Mouse (Mus musculus) liver, embryonic 16.5 days (tissue): Measurements from ENCODE around the gene Serpinb11. TPM values are rescaled to one million over a fixed set of nuclear protein-coding genes. Genes with fewer than 3 reads are reported as not detected.
A peak's percentile ranks its signal among the peaks of the same experiment; 100 is the strongest.

Experiments
- ATAC-seq: fragments of 200-750 bp; cut with Nextera tagmentation; 2 replicates; pipeline ENCODE4 v1.8.0; 2017; ENCODE audit warnings: low read depth, mild to moderate bottlenecking, moderate number of reproducible peaks, moderate library complexity
- H3K27ac ChIP-seq: fragments of 300-500 bp; sonication (generic); 2 replicates; pipeline ENCODE4 v1.5.1; 2014; ENCODE audit warnings: mild to moderate bottlenecking, low read length
- H3K27me3 ChIP-seq: fragments of 300-500 bp; sonication (generic); 2 replicates; pipeline ENCODE4 v1.6.1; 2014; ENCODE audit warnings: low read depth, low read length, mixed read lengths; ENCODE audit not compliant: control insufficient read depth, insufficient read depth
- H3K36me3 ChIP-seq: fragments of 300-500 bp; sonication (generic); 2 replicates; pipeline ENCODE4 v1.6.1; 2014; ENCODE audit warnings: mild to moderate bottlenecking; ENCODE audit not compliant: control insufficient read depth, insufficient read depth
- H3K4me1 ChIP-seq: fragments of 300-500 bp; sonication (generic); 2 replicates; pipeline ENCODE4 v1.6.1; 2014; ENCODE audit warnings: low read depth, low read length, mixed read lengths; ENCODE audit not compliant: control insufficient read depth
- H3K4me2 ChIP-seq: fragments of 300-500 bp; sonication (generic); 2 replicates; pipeline ENCODE4 v1.6.1; 2014; ENCODE audit warnings: low read depth, low read length, mixed read lengths
- H3K4me3 ChIP-seq: fragments of 300-500 bp; sonication (generic); 2 replicates; pipeline ENCODE4 v1.5.1; 2014; ENCODE audit warnings: low read depth, mild to moderate bottlenecking, low read length
- H3K9ac ChIP-seq: fragments of 300-500 bp; sonication (generic); 2 replicates; pipeline ENCODE4 v1.6.1; 2014; ENCODE audit warnings: low read depth, low read length
- H3K9me3 ChIP-seq: fragments of 300-500 bp; sonication (generic); replicated peaks from 2 replicates; pipeline ENCODE4 v1.6.1; 2016; ENCODE audit warnings: low read length; ENCODE audit not compliant: control insufficient read depth
- WGBS: fragments of 180-500 bp; shearing (Covaris S2); extraction: QIAGEN DNeasy Blood & Tissue Kit; methylation state at CpG from one replicate; pipeline ENCODE4 v1.1.7; 2014; ENCODE audit not compliant: insufficient replicate concordance; 5-methylcytosine and 5-hydroxymethylcytosine counted together
- polyA plus RNA-seq: library from polyadenylated mRNA; unstranded; fragments of >200 nt; fragmentation: Nextera tagmentation; extraction: Ambion mirVana; gene quantifications from 2 replicates; pipeline ENCODE4 v1.2.1, GENCODE M21; 2015

Serpinb11 gene
- polyA plus RNA-seq, 1 experiment from 2014 or later: not detected

DNA sequence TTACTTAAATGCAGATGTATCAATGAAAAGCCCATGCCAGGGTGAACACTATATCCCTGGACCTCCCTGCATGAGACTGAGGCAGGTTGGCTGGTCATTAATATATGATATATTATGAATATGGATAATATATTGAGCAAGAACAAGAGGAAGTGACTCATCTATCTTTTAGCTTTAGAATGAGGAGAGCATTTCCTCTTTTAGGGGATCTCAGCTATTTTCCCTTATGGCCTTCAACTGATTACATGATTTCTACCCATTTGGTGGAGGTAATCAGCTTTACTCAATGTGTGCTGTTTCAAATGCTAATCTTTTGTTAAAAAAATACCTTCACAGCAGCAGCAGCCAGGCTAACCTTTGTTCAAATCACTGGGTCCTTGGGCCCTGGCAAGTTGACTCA lies 20.5 kb downstream of the Serpinb11 start:
- ATAC-seq: no peak
- Histone ChIP-seq H3K4me3 (no peak overlapping the region), H3K9ac (no peak overlapping the region), H3K27ac (no peak overlapping the region), H3K9me3 (no peaks in the 10 kb centered on the region), H3K4me1 (no peaks in the 10 kb centered on the region), H3K27me3 (no peaks in the 10 kb centered on the region), H3K36me3 (no peaks in the 10 kb centered on the region), H3K4me2 (no peak overlapping the region)

DNA sequence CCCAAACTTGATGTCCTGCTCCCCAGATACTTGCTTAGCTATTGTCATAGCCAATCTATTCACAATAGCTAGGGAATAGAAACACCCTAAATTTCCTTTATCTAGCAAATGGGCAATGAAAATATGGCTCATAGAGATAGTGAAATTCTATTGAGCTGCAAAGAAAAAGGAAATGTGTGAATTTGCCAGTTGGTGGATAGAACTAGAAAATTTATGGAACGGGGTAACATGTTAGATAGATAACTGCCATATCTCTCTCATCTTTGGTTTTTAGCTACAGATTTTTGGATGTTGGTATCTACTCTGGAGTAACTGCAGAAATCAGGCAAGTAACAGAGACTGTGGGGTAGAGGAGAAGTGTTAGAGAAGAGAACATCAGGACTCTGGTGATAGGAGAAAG lies 21.4 kb downstream of the Serpinb11 start:
- Histone ChIP-seq H3K36me3 (no peaks in the 10 kb centered on the region), H3K27me3 (no peaks in the 10 kb centered on the region), H3K9me3 (no peaks in the 10 kb centered on the region), H3K27ac (no peak overlapping the region), H3K9ac (no peak overlapping the region), H3K4me3 (no peak overlapping the region), H3K4me2 (no peak overlapping the region), H3K4me1 (no peaks in the 10 kb centered on the region)
- whole genome bisulfite sequencing: 20% methylated on average over 1 of the region's 1 CpGs
- no peak for ATAC-seq

DNA sequence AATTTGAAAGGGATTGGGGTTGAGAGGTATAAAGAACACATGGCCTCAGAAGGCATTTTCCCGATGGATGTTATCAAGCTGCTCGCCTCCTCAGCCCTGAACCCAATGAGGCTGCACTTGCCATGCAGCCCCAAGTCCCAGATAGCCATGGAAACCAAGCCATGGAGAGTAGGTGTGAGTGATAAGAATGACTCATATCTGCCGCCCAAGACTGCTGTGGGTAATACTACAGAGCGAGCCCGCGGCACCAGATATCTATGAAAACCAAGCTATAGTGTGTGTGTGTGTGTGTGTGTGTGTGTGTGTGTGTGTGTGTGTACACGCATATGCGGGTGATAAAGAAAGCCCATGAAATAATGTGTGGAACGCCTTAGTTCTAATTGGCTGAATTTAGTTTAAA lies 23.5 kb downstream of the Serpinb11 start:
- no peak overlapping the region for H3K4me2 ChIP-seq

DNA sequence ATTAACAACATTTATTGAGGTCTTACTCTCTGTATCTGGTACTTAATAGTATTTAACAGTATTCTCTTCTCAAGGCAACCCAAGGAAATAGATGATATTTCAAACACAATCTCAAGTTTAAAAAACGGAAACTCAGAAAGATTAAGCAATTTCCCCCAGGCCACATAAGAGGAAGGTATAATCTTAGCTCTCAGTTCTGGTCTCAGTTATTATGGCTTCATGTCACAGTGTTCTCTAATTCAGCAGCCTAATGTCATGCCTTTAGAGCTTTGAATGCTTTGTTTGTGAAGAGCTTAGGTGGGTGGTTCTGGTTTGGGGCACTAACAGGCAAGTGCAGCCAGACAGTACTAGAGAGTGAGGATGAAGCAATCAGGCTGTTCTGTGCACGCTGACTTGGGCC lies 28.8 kb downstream of the Serpinb11 start:
- peak; percentile 43 for ATAC-seq
- no peaks in the 10 kb centered on the region for H3K9me3 ChIP-seq
- H3K4me3 ChIP-seq: no peak overlapping the region
- no peaks in the 10 kb centered on the region for H3K4me1 ChIP-seq
- no peak overlapping the region for H3K27ac ChIP-seq
- H3K9ac ChIP-seq: no peak overlapping the region
- no peaks in the 10 kb centered on the region for H3K27me3 ChIP-seq
- no peaks in the 10 kb centered on the region for H3K36me3 ChIP-seq
- 42% methylated on average over 2 of the region's 2 CpGs for WGBS
- H3K4me2 ChIP-seq: no peak overlapping the region

More for the DNA sequence above, 23.5 kb downstream of the Serpinb11 start:
- H3K9me3 ChIP-seq: no peaks in the 10 kb centered on the region
- H3K4me1 ChIP-seq: no peaks in the 10 kb centered on the region
- no peaks in the 10 kb centered on the region for H3K36me3 ChIP-seq
- no peak overlapping the region for H3K9ac ChIP-seq
- H3K4me3 ChIP-seq: no peak overlapping the region
- peak; percentile 87 for ATAC-seq
- H3K27me3 ChIP-seq: no peaks in the 10 kb centered on the region
- 23% methylated on average over 9 of the region's 9 CpGs for WGBS
- no peak overlapping the region for H3K27ac ChIP-seq

DNA sequence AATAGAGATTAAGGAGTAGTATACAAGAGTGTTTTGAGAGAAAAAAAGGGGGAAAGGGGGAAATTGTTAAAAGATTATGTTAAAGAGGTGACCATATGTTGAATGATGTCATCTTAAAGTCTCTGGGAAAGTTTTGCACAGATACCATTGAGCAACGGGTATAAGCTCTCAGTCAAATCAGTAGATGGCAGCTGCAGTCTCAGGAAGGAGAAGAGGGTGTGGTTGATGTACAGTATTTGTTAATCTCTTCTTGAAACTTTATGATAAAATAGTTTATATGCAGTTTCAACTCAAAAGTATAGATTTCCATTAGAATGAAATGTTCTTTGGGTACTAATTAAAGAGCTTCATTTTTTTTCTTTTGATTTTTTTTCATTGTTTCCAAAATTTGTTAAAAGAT lies 36.5 kb downstream of the Serpinb11 start:
- Histone ChIP-seq H3K36me3 (no peaks in the 10 kb centered on the region), H3K9ac (no peak overlapping the region), H3K4me3 (no peak overlapping the region), H3K4me1 (no peaks in the 10 kb centered on the region), H3K4me2 (no peak overlapping the region), H3K9me3 (no peaks in the 10 kb centered on the region), H3K27me3 (no peaks in the 10 kb centered on the region), H3K27ac (no peak overlapping the region)
- 13% methylated on average over 1 of the region's 1 CpGs for WGBS
- peak; percentile 58; the same call in 1 of the 2 replicates for ATAC-seq

DNA sequence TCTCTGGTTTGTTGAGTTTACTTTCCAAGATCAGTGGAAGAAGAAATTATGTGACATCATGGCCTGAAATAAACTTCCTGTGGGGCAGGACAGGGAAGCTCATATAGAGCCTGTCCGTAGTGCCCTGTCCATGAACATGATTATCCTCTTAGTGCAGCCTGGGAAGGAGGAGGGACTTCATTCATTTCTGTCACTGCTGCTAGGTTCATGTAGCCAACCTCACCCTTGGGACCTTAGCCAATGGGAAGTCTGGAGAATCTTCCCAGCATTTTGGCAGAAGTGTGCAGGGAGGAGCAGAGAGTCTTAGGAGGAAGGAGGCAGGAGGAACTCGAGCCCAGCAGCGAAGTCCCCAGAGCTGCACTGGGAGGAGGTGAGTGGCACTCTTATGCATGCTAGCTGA lies 38.4 kb downstream of the Serpinb11 start, which contains the start of gene Serpinb7:
Serpinb7 (plus strand) TSS at position 301 of the 400 bp plus-strand sequence.
- H3K9me3 ChIP-seq: no peaks in the 10 kb centered on the region
- no peak within 1 kb of the TSS for H3K4me2 ChIP-seq
- H3K4me3 ChIP-seq: no peak within 1 kb of the TSS
- 67% methylated on average over 3 of the region's 3 CpGs for WGBS
- ATAC-seq: no peak
- no peaks in the 10 kb centered on the region for H3K36me3 ChIP-seq
- no peak within 1 kb of the TSS for H3K27ac ChIP-seq
- no peaks in the 10 kb centered on the region for H3K4me1 ChIP-seq
- H3K27me3 ChIP-seq: no peaks in the 10 kb centered on the region
- H3K9ac ChIP-seq: no peak within 1 kb of the TSS

DNA sequence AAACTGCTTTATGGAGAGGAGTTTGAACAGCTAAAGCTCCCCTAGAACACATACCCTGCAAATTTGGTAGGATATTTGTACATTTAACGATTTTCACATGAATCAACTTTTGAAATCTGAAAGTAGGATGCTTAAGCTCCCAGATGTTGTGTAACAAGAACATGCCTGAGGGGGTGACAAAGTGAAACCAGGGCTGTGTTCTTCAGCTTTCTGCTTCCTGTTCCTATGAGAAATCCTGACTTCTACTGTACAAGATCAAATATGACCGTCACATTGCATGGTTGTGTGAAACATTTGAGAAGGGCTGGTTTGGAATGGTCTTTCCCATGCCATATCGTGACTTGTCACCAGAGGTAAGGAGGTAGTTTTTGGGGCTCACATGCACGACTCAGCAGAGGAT lies 41.1 kb downstream of the Serpinb11 start:
- Histone ChIP-seq H3K4me3 (no peak overlapping the region), H3K4me2 (no peak overlapping the region), H3K9ac (no peak overlapping the region), H3K9me3 (no peaks in the 10 kb centered on the region), H3K36me3 (no peaks in the 10 kb centered on the region), H3K4me1 (no peaks in the 10 kb centered on the region), H3K27ac (no peak overlapping the region), H3K27me3 (no peaks in the 10 kb centered on the region)
- 47% methylated on average over 4 of the region's 4 CpGs for WGBS
- ATAC-seq: no peak

DNA sequence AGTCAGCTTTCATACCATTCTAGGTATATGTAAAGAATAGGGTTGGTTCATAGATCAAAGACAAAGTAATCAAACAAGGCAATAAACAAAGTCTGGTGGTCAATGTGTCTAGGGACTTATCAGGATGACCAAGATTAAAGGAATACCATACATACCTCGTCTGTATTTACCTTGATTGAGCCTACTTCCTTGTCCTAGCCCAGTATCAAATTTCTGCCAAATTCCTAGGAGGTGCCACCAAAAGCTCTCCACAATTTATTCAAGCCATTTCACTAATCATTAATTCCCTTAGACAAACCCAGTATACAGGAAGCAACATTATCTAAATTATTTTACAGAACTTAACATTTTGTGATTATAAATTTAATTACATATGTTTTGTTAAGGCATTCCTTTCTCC lies 53.7 kb downstream of the Serpinb11 start:
- 6% methylated on average over 1 of the region's 1 CpGs for WGBS
- ATAC-seq: no peak
- Histone ChIP-seq H3K36me3 (no peaks in the 10 kb centered on the region), H3K27ac (no peak overlapping the region), H3K9me3 (no peaks in the 10 kb centered on the region), H3K4me1 (no peaks in the 10 kb centered on the region), H3K4me2 (no peak overlapping the region), H3K9ac (no peak overlapping the region), H3K4me3 (no peak overlapping the region), H3K27me3 (no peaks in the 10 kb centered on the region)

DNA sequence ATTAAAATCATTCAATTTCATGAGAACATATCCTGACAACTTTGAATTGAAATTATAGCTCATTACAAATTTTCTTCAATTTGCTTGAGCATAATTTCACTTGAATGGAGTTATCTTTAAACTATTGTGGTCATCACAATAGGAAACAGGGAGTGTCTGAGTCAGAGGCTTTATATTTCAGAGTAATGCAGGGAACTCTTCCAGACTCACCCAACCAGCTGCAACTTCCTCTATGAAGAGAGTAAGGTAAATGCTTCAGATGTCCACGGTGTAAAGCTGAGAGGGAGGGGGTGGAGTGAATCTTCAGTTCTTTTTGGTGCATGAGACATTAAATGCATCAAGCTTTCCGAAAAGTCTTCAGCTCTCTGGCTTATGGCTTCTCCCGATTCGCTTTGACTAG lies 61.5 kb downstream of the Serpinb11 start:
- Histone ChIP-seq H3K4me1 (no peaks in the 10 kb centered on the region), H3K4me3 (no peak overlapping the region), H3K27ac (no peak overlapping the region), H3K9ac (no peak overlapping the region), H3K36me3 (no peaks in the 10 kb centered on the region), H3K9me3 (no peaks in the 10 kb centered on the region), H3K27me3 (no peaks in the 10 kb centered on the region), H3K4me2 (no peak overlapping the region)
- ATAC-seq: no peak
- 58% methylated on average over 4 of the region's 4 CpGs for WGBS
